Mouse (Mus musculus) T-helper 1 cell (primary cell): ENCODE results near the gene Tsen54.
"Not testable (repeated sequence)": the region's sequence is repeated elsewhere in the genome, so short reads cannot be mapped to it uniquely, and the experiment has no call there.

Experiments
- in situ Hi-C: fragments of 300-600 bp; cut with MboI, MseI; formaldehyde crosslinking; loops from one replicate; pipeline ENCODE4 v1.15.1; 2025; ENCODE audit warnings: high pct_unique_total_duplicates

Gene Tsen54

GRCm38 (mm10) chr11:115829036-115829435 is 14.5 kb downstream of the Tsen54 start:
- in situ Hi-C loops: no loop called here

GRCm38 (mm10) chr11:115830550-115831325 is 16.2 kb downstream of the Tsen54 start:
- in situ Hi-C loops: no loop called here

- in situ Hi-C loops: no loop called here
These were observed 17.0 kb downstream of the Tsen54 start for GRCm38 (mm10) chr11:115831518-115831917.

- in situ Hi-C loops: no loop called here
These were observed 17.5 kb downstream of the Tsen54 start for GRCm38 (mm10) chr11:115832064-115832463.

GRCm38 (mm10) chr11:115832523-115832922 is 18.0 kb downstream of the Tsen54 start:
- in situ Hi-C loops: no loop called here

- in situ Hi-C loops: no loop called here
These were observed 18.5 kb downstream of the Tsen54 start for GRCm38 (mm10) chr11:115833021-115833513.

GRCm38 (mm10) chr11:115834033-115834432 is 19.5 kb downstream of the Tsen54 start:
- in situ Hi-C loops: no loop called here

- in situ Hi-C loops: no loop called here
These were observed 22.3 kb downstream of the Tsen54 start for GRCm38 (mm10) chr11:115836656-115837395.

GRCm38 (mm10) chr11:115837606-115838345 is 23.3 kb downstream of the Tsen54 start:
- in situ Hi-C loops: no loop called here

- in situ Hi-C loops: no loop called here
These were observed 24.4 kb downstream of the Tsen54 start for GRCm38 (mm10) chr11:115838895-115839311.

- in situ Hi-C loops: no loop called here
These were observed 25.2 kb downstream of the Tsen54 start for GRCm38 (mm10) chr11:115839732-115840131.

- in situ Hi-C loops: no loop called here
These were observed 26.5 kb downstream of the Tsen54 start for GRCm38 (mm10) chr11:115841044-115841443.

- in situ Hi-C loops: no loop called here
These were observed 27.5 kb downstream of the Tsen54 start for GRCm38 (mm10) chr11:115841961-115842550.

GRCm38 (mm10) chr11:115843141-115843890 is 28.8 kb downstream of the Tsen54 start:
- in situ Hi-C loops: no loop called here

GRCm38 (mm10) chr11:115843891-115844239 is 29.3 kb downstream of the Tsen54 start:
- in situ Hi-C loops: no loop called here

- in situ Hi-C loops: no loop called here
These were observed 29.7 kb downstream of the Tsen54 start for GRCm38 (mm10) chr11:115844240-115844639.

- in situ Hi-C loops: no loop called here
These were observed 31.3 kb downstream of the Tsen54 start for GRCm38 (mm10) chr11:115845819-115846218.

- in situ Hi-C loops: no loop called here
These were observed 40.1 kb downstream of the Tsen54 start for GRCm38 (mm10) chr11:115854674-115855073.

- in situ Hi-C loops: not testable (repeated sequence)
These were observed 42.6 kb downstream of the Tsen54 start for GRCm38 (mm10) chr11:115857146-115857545.

- in situ Hi-C loops: no loop called here
These were observed 43.4 kb downstream of the Tsen54 start for GRCm38 (mm10) chr11:115857936-115858335.

GRCm38 (mm10) chr11:115858354-115858753 is 43.8 kb downstream of the Tsen54 start, which contains the start of gene Myo15b:
Myo15b (plus strand) TSS chr11:115858406.
- in situ Hi-C loops: no loop called here
